Mouse (Mus musculus): Measurements from ENCODE around the gene Tesk2. TPM values are rescaled to one million over a fixed set of nuclear protein-coding genes. Genes with fewer than 3 reads are reported as not detected.
"Not testable (repeated sequence)": the region's sequence is repeated elsewhere in the genome, so short reads cannot be mapped to it uniquely, and the experiment has no call there.

The Tesk2 gene
- polyA plus RNA-seq, 1 experiment from 2014 or later, result 2.6 TPM

DNA sequence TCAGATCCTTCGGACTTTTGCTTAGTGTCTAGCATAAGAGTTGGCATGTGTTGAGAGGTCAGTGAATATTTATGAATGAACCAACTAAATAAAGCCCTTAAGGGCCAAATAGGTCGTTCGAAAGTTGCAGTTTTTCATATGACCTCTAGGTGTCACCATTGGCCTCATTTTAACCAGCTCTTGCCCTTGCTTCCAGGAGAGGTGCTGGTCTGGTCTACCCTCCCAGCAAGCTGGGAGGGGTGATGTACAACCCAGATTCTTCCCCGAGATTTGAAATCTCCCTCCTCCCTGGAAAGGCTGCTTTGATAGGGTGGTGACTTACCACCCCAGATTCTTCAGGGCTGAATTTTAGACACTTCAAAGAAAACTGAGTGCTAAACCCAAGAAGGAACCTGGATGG, 107.1 kb downstream of the Tesk2 start:
- H3K9ac ChIP-seq, result no peak overlapping the region
- ATAC-seq, result no peak
- no peaks in the 10 kb centered on the region for H3K9me3 ChIP-seq (replicated peaks)
- peaks cover 24% of the 10 kb centered on the region for H3K4me1 ChIP-seq
- no peak overlapping the region for H3K4me3 ChIP-seq
- H3K27me3 ChIP-seq (replicated peaks), result no peaks in the 10 kb centered on the region; the same call in 1 of the 2 replicates
- WGBS (ENCODE audit: insufficient replicate concordance), result under 1% methylated on average over 4 of the region's 4 CpGs
- H3K36me3 ChIP-seq, result no peaks in the 10 kb centered on the region
- H3K27ac ChIP-seq, result no peak overlapping the region
- no peak overlapping the region for H3K4me2 ChIP-seq

GRCm38 (mm10) chr4:116829364-116830069, 108.8 kb downstream of the Tesk2 start:
- H3K4me1 ChIP-seq, result peaks cover 8% of the 10 kb centered on the region
- no peak overlapping the region for H3K4me3 ChIP-seq
- H3K36me3 ChIP-seq, result no peaks in the 10 kb centered on the region
- 60% methylated on average over 6 of the region's 6 CpGs for WGBS (ENCODE audit: insufficient replicate concordance)
- H3K4me2 ChIP-seq, result no peak overlapping the region
- no peak overlapping the region for H3K27ac ChIP-seq
- H3K9ac ChIP-seq, result no peak overlapping the region
- H3K27me3 ChIP-seq (replicated peaks), result no peaks in the 10 kb centered on the region; the same call in 1 of the 2 replicates
- no peak for ATAC-seq
- H3K9me3 ChIP-seq (replicated peaks), result no peaks in the 10 kb centered on the region

GRCm38 (mm10) chr4:116830070-116830368, 109.3 kb downstream of the Tesk2 start:
- Histone ChIP-seq H3K9ac (no peak overlapping the region), H3K36me3 (no peaks in the 10 kb centered on the region), H3K27ac (no peak overlapping the region), H3K9me3 (replicated peaks) (no peaks in the 10 kb centered on the region), H3K27me3 (replicated peaks) (no peaks in the 10 kb centered on the region; the same call in 1 of the 2 replicates), H3K4me3 (no peak overlapping the region), H3K4me2 (no peak overlapping the region), H3K4me1 (peaks cover 5% of the 10 kb centered on the region)
- 45% methylated on average over 6 of the region's 6 CpGs for WGBS (ENCODE audit: insufficient replicate concordance)
- ATAC-seq, result no peak

- Histone ChIP-seq H3K4me1 (no peaks in the 10 kb centered on the region), H3K9me3 (replicated peaks) (no peaks in the 10 kb centered on the region), H3K9ac (no peak overlapping the region), H3K4me2 (no peak overlapping the region), H3K4me3 (no peak overlapping the region), H3K36me3 (no peaks in the 10 kb centered on the region), H3K27me3 (replicated peaks) (peaks cover 42% of the 10 kb centered on the region), H3K27ac (no peak overlapping the region)
- 51% methylated on average over 2 of the region's 2 CpGs for WGBS (ENCODE audit: insufficient replicate concordance)
- ATAC-seq, result no peak
Measured at GRCm38 (mm10) chr4:116838999-116839398, 118.3 kb downstream of the Tesk2 start.

DNA sequence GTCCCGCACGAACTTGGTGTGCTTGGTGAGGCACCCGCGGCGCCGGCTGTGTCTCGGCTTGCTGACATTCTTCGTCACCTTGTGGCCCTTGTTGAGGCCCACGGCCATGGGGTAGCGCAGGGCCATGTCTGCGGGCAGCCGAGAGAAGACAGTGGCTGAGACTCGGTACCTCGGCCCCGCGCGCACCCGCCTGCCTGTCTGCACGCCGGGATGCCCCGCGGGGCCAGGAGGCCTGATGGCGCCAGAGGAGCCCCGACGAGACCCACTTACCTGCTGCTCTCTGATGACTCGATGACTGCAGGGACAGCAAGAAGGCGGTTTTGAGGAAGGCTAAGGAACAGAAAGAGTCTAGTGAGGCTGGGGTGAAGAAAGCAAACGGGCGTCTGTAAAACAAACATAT, 119.3 kb downstream of the Tesk2 start:
- not testable (repeated sequence) for H3K9me3 ChIP-seq (replicated peaks); H3K4me3 ChIP-seq; H3K27ac ChIP-seq; H3K36me3 ChIP-seq; H3K4me2 ChIP-seq; ATAC-seq; H3K4me1 ChIP-seq; H3K9ac ChIP-seq
- peaks cover 46% of the 10 kb centered on the region for H3K27me3 ChIP-seq (replicated peaks)
- WGBS (ENCODE audit: insufficient replicate concordance), result 22% methylated on average over 24 of the region's 29 CpGs

- Histone ChIP-seq H3K36me3 (no peaks in the 10 kb centered on the region), H3K27me3 (replicated peaks) (peaks cover 46% of the 10 kb centered on the region), H3K27ac (no peak overlapping the region), H3K9me3 (replicated peaks) (no peaks in the 10 kb centered on the region; the same call in 1 of the 2 replicates), H3K4me1 (no peaks in the 10 kb centered on the region), H3K4me2 (no peak overlapping the region), H3K9ac (no peak overlapping the region), H3K4me3 (no peak overlapping the region)
- 56% methylated on average over 6 of the region's 6 CpGs for WGBS (ENCODE audit: insufficient replicate concordance)
- no peak for ATAC-seq
Measured at GRCm38 (mm10) chr4:116840841-116841240, 120.1 kb downstream of the Tesk2 start.

- Histone ChIP-seq H3K27ac (no peak overlapping the region), H3K4me3 (no peak overlapping the region), H3K27me3 (replicated peaks) (peaks cover 41% of the 10 kb centered on the region), H3K36me3 (no peaks in the 10 kb centered on the region), H3K4me1 (no peaks in the 10 kb centered on the region), H3K4me2 (no peak overlapping the region), H3K9ac (no peak overlapping the region), H3K9me3 (replicated peaks) (no peaks in the 10 kb centered on the region; the same call in 1 of the 2 replicates)
- no peak for ATAC-seq
- 85% methylated on average over 3 of the region's 3 CpGs for WGBS (ENCODE audit: insufficient replicate concordance)
Measured at GRCm38 (mm10) chr4:116844324-116844723, 123.6 kb downstream of the Tesk2 start.

DNA sequence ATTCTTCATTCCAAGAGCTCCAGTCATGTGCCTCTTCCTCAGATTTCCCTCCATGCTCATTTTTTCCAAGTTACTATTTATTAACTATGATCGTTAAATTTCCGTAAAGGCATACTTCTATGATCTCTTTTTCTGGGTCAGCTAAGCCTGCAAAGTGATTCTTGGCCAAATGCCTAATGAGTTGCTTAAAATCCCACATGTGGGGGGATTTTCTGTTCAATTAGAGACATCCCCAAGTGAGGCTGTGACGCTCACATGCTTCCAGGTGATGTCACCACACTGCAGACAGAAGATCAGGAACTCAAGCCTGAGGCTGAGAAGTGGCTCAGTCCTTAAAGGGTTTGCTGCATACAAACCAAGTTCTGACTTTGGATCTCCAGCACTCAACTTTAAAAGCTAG, 129.2 kb downstream of the Tesk2 start:
- H3K4me2 ChIP-seq, result no peak overlapping the region
- H3K4me1 ChIP-seq, result no peaks in the 10 kb centered on the region
- H3K9me3 ChIP-seq (replicated peaks), result no peaks in the 10 kb centered on the region
- WGBS (ENCODE audit: insufficient replicate concordance), result 70% methylated on average over 3 of the region's 3 CpGs
- H3K4me3 ChIP-seq, result no peak overlapping the region
- H3K9ac ChIP-seq, result no peak overlapping the region
- no peaks in the 10 kb centered on the region for H3K36me3 ChIP-seq
- peaks cover 17% of the 10 kb centered on the region; the same call in 1 of the 2 replicates for H3K27me3 ChIP-seq (replicated peaks)
- ATAC-seq, result no peak
- H3K27ac ChIP-seq, result no peak overlapping the region

GRCm38 (mm10) chr4:116854286-116854685, 133.5 kb downstream of the Tesk2 start:
- no peaks in the 10 kb centered on the region for H3K9me3 ChIP-seq (replicated peaks)
- H3K4me2 ChIP-seq, result no peak overlapping the region
- H3K36me3 ChIP-seq, result no peaks in the 10 kb centered on the region
- H3K4me1 ChIP-seq, result no peaks in the 10 kb centered on the region
- H3K9ac ChIP-seq, result no peak overlapping the region
- 39% methylated on average over 2 of the region's 2 CpGs for WGBS (ENCODE audit: insufficient replicate concordance)
- 0 out of 2 replicates have a peak, but pooled peaks cover 12% of the 10 kb centered on the region for H3K27me3 ChIP-seq (replicated peaks)
- no peak overlapping the region for H3K27ac ChIP-seq
- no peak for ATAC-seq
- no peak overlapping the region for H3K4me3 ChIP-seq

Other genes starting within 250 kb of the Tesk2 start
- gene Ipp, start 213.4 kb upstream of the Tesk2 start, polyA plus RNA-seq (2016; fragmentation: Nextera tagmentation; extraction: Ambion mirVana), result 17.8 and 18.0 TPM in 2 replicates
- 34.6 and 39.3 TPM in 2 replicates for gene Tmem69, start 165.0 kb upstream of the Tesk2 start, polyA plus RNA-seq (2016; fragmentation: Nextera tagmentation; extraction: Ambion mirVana)
- gene Gpbp1l1, start 163.3 kb upstream of the Tesk2 start, polyA plus RNA-seq (2016; fragmentation: Nextera tagmentation; extraction: Ambion mirVana), result 19.0 and 19.4 TPM in 2 replicates
- gene Ccdc17, start 124.3 kb upstream of the Tesk2 start, polyA plus RNA-seq (2016; fragmentation: Nextera tagmentation; extraction: Ambion mirVana), result 1.5 and 1.9 TPM in 2 replicates
- gene Nasp, start 93.0 kb upstream of the Tesk2 start, polyA plus RNA-seq (2016; fragmentation: Nextera tagmentation; extraction: Ambion mirVana), result 95.8 and 97.3 TPM in 2 replicates
- 281 and 287 TPM in 2 replicates for gene Akr1a1, start 69.3 kb upstream of the Tesk2 start, polyA plus RNA-seq (2016; fragmentation: Nextera tagmentation; extraction: Ambion mirVana)
- 916 and 985 TPM in 2 replicates for gene Prdx1, start 35.4 kb upstream of the Tesk2 start, polyA plus RNA-seq (2016; fragmentation: Nextera tagmentation; extraction: Ambion mirVana)
- gene Mmachc, start 12.5 kb upstream of the Tesk2 start, polyA plus RNA-seq (2016; fragmentation: Nextera tagmentation; extraction: Ambion mirVana), result 17.5 and 18.9 TPM in 2 replicates
- 17.3 and 17.5 TPM in 2 replicates for gene Ccdc163, start 12.4 kb upstream of the Tesk2 start, polyA plus RNA-seq (2016; fragmentation: Nextera tagmentation; extraction: Ambion mirVana)
- 20.8 and 22.9 TPM in 2 replicates for gene Toe1, start 86.7 kb downstream of the Tesk2 start, polyA plus RNA-seq (2016; fragmentation: Nextera tagmentation; extraction: Ambion mirVana)
- gene Mutyh, start 86.8 kb downstream of the Tesk2 start, polyA plus RNA-seq (2016; fragmentation: Nextera tagmentation; extraction: Ambion mirVana), result 4.8 and 6.2 TPM in 2 replicates
- gene Hpdl, start 100.8 kb downstream of the Tesk2 start, polyA plus RNA-seq (2016; fragmentation: Nextera tagmentation; extraction: Ambion mirVana), result 0.49 and 0.75 TPM in 2 replicates
- 0.10 and 0.15 TPM in 2 replicates for gene Zswim5, start 156.4 kb downstream of the Tesk2 start, polyA plus RNA-seq (2016; fragmentation: Nextera tagmentation; extraction: Ambion mirVana)